ENCODE assay signal across 25 mouse cellular contexts in the genomic region with DNA sequence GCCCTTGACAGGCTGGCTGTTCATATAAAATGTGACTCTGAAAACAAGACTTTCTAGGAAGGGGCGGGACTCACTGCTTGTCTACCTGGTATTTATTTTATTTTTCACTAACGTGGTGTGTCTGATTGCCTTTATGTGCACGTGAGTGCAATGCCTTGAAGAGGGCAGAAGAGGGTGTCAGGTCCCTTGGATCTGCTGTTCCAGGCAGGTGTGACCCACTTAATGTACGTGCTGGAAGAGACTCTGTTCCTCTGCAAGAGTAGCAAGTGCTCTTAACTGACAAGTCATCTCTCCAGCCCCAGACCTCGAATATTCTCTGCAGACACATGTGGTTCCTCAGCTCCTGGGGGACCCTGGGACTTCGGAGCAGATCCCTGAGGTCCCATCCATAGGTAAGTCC. TPM values are rescaled to one million over a fixed set of nuclear protein-coding genes. Genes with fewer than 3 reads are reported as not detected.
"Had no signal": no experiment of that assay in that cellular context is flagged by ENCODE, and none has a peak within 500 bp of the region (broad histone marks: within the 10 kb centered on the region; RNA-seq: fewer than 3 reads in every experiment).

A gene (plus strand): TSS at position 301 of the 400 bp plus-strand sequence.

- ATAC-seq: midbrain, embryonic 16.5 days had no signal

- H3K36me3 ChIP-seq: midbrain, embryonic 10.5 days; midbrain, embryonic 12.5 days; neural tube, embryonic 13.5 days; neural tube, embryonic 15.5 days had no signal

- H3K27me3 ChIP-seq: midbrain, embryonic 12.5 days; neural tube, embryonic 13.5 days had no signal

- H3K4me1 ChIP-seq: midbrain, embryonic 10.5 days; midbrain, embryonic 12.5 days; neural tube, embryonic 13.5 days; neural tube, embryonic 15.5 days had no signal

- H3K4me3 ChIP-seq: midbrain, embryonic 10.5 days; midbrain, embryonic 12.5 days; myocyte; neural tube, embryonic 13.5 days; neural tube, embryonic 15.5 days had no signal

- H3K27ac ChIP-seq: liver, embryonic 14.5 days; midbrain, embryonic 10.5 days; midbrain, embryonic 12.5 days; neural tube, embryonic 13.5 days; neural tube, embryonic 15.5 days had no signal

- H3K4me2 ChIP-seq: lung, embryonic 14.5 days; midbrain, embryonic 12.5 days; neural tube, embryonic 13.5 days; neural tube, embryonic 15.5 days had no signal

- DNase-seq: lung, adult 18-20 months; lung, embryonic 14.5 days; lung, postnatal 10 days; lung, postnatal 4 days; midbrain, embryonic 14.5 days; retina, postnatal 1 day; right cerebral cortex, adult 18-20 months; right cerebral cortex, postnatal 25 days; right cerebral cortex, postnatal 4 days; spleen, adult 18-20 months had no signal

- H3K9ac ChIP-seq: liver, embryonic 14.5 days; lung, embryonic 14.5 days; midbrain, embryonic 12.5 days; neural tube, embryonic 13.5 days; neural tube, embryonic 15.5 days had no signal

- H3K9me3 ChIP-seq: midbrain, embryonic 10.5 days; midbrain, embryonic 12.5 days; neural tube, embryonic 13.5 days; neural tube, embryonic 15.5 days had no signal

RNA-seq across cellular contexts. Expression of the gene that starts here (rescaled TPM):
- total RNA-seq: megakaryocyte, adult 5-6 weeks; megakaryocyte-erythroid progenitor cell, adult 5-6 weeks had no signal
- polyA plus RNA-seq: liver, embryonic 14.5 days; liver, embryonic 16.5 days; lung, embryonic 14.5 days; lung, embryonic 16.5 days; midbrain, embryonic 10.5 days; midbrain, embryonic 12.5 days; midbrain, embryonic 14.5 days; midbrain, embryonic 16.5 days; myocyte; neural tube, embryonic 11.5 days; neural tube, embryonic 13.5 days; neural tube, embryonic 15.5 days; small intestine, adult 2 months; stomach, embryonic 14.5 days; stomach, embryonic 16.5 days had no signal
